Mouse (Mus musculus) hindbrain, postnatal 0 days (tissue): ENCODE measurements around the gene Pnp2. TPM values are rescaled to one million over a fixed set of nuclear protein-coding genes. Genes with fewer than 3 reads are reported as not detected.
"Not testable (repeated sequence)": the region's sequence is repeated elsewhere in the genome, so short reads cannot be mapped to it uniquely, and the experiment has no call there.

Experiments used
- ATAC-seq: fragments of 200-750 bp; cut with Nextera tagmentation; 2 replicates; pipeline ENCODE4 v1.8.0; 2017; ENCODE audit warnings: mild to moderate bottlenecking, moderate TSS enrichment, moderate library complexity
- DNase-seq: peaks from one replicate; pipeline ENCODE4 v3.0.0-alpha.2; 2015; ENCODE audit warnings: low spot score
- H3K27ac ChIP-seq: fragments of 300-500 bp; sonication (generic); 2 replicates; pipeline ENCODE4 v1.5.1; 2014; ENCODE audit warnings: mild to moderate bottlenecking
- H3K27me3 ChIP-seq: fragments of 300-500 bp; sonication (generic); 2 replicates; pipeline ENCODE4 v1.6.1; 2014; ENCODE audit warnings: low read length, mixed read lengths; ENCODE audit not compliant: insufficient read depth
- H3K36me3 ChIP-seq: fragments of 300-500 bp; sonication (generic); 2 replicates; pipeline ENCODE4 v1.6.1; 2014; ENCODE audit warnings: low read length, mixed read lengths; ENCODE audit not compliant: insufficient read depth
- H3K4me1 ChIP-seq: fragments of 300-500 bp; sonication (generic); 2 replicates; pipeline ENCODE4 v1.6.1; 2014; ENCODE audit warnings: antibody characterized with exemption, low read length, mixed read lengths; ENCODE audit not compliant: insufficient read depth
- H3K4me2 ChIP-seq: fragments of 300-500 bp; sonication (generic); 2 replicates; pipeline ENCODE4 v1.6.1; 2014; ENCODE audit warnings: low read depth, mild to moderate bottlenecking, low read length, moderate library complexity, mixed read lengths
- H3K4me3 ChIP-seq: fragments of 300-500 bp; sonication (generic); 2 replicates; pipeline ENCODE4 v1.5.1; 2014; ENCODE audit warnings: low read length
- H3K9ac ChIP-seq: fragments of 300-500 bp; sonication (generic); replicated peaks from 2 replicates; pipeline ENCODE4 v1.6.1; 2014; ENCODE audit warnings: mild to moderate bottlenecking, low read length, moderate library complexity, mixed read lengths
- H3K9me3 ChIP-seq: fragments of 300-500 bp; sonication (generic); 2 replicates; pipeline ENCODE4 v1.6.1; 2016; ENCODE audit warnings: low read length, mixed read lengths
- CTCF ChIP-seq: IDR thresholded peaks from 2 replicates; pipeline ENCODE4 v1.5.1; 2016; ENCODE audit warnings: antibody characterized with exemption, control low read depth, low read depth
- WGBS: fragments of 180-500 bp; shearing (Covaris S2); extraction: QIAGEN DNeasy Blood & Tissue Kit; methylation state at CpG from one replicate; pipeline ENCODE4 v1.1.7; 2014; 5-methylcytosine and 5-hydroxymethylcytosine counted together
- polyA plus RNA-seq: library from polyadenylated mRNA; unstranded; fragments of >200 nt; fragmentation: Nextera tagmentation; extraction: Ambion mirVana; gene quantifications from 2 replicates; pipeline ENCODE4 v1.2.1, GENCODE M21; 2015
- total RNA-seq: library from RNA; depleted of rRNA; stranded (reverse); fragments of >200 nt; gene quantifications from 2 replicates; pipeline ENCODE4 v1.2.3, GENCODE M21; 2014

Pnp2 gene
- total and polyA plus RNA-seq, 2 experiments from 2014 or later: 1.3 TPM; not detected in 1

DNA sequence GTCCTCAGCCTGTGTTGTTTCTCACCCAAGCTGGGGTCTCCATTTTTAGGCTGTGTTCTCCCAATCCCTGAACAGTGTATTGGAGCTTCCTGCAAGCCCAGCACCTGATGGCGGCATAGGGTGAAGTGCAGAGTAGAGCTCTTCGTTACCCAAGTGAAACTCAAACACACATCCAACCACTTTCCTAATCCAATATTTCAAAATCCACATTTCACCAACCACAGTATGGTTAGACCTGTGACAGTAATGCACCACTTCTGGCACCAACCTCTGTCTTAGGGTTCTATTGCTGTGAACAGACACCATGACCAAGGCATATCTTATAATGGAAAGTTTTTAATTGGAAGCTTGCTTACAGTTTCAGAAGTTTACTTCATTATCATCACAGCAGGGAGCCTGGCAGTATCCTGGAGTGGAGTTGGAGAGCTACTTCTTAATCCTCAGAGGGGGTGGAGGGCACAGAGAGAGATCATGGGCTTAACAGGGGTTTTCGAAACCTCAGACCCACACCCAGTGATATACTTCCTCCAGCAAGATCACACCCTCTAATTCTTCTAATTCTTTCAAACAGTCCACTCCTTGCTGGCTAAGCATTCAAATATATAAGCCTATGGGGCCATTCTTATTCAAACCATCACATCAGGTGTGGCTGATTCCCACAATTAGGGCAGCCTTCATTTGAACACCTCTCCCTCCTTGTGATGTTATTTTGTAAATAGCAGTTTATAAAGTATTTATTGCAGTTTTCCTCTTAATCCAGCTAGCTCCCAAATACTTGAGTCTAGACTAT is 17.5 kb upstream of the Pnp2 start:
- DNase-seq: no peak
- 92% methylated on average over 3 of the region's 3 CpGs for WGBS

DNA sequence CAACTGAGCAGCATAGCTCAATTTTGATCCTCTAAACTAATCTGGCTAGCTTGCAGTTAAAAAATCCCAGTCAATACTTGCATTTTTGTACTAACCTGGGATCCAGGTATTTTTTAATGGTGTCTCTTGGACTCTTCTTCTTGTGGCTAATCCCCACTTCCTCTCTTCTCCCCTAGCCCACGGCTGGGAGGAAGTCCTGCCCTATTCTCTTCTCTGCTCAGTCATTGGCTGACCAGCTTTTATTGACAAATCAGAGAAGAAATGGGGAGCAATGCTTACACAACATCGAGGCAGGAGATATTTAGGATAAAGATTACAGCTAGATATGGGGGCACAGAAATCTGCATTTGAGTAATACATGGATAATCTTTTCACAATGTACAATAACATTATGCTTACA is 16.9 kb upstream of the Pnp2 start:
- Histone ChIP-seq H3K9me3 (no peaks in the 10 kb centered on the region), H3K4me1 (no peaks in the 10 kb centered on the region), H3K27me3 (no peaks in the 10 kb centered on the region), H3K9ac (no peak overlapping the region), H3K36me3 (no peaks in the 10 kb centered on the region), H3K4me2 (no peak overlapping the region), H3K4me3 (no peak overlapping the region), H3K27ac (no peak overlapping the region)
- no peak for TF ChIP-seq CTCF
- 46% methylated on average over 2 of the region's 2 CpGs for WGBS
- DNase-seq: no peak
- no peak for ATAC-seq

More for the DNA sequence above, 17.5 kb upstream of the Pnp2 start:
- H3K9ac ChIP-seq: no peak overlapping the region
- no peaks in the 10 kb centered on the region for H3K36me3 ChIP-seq
- no peak overlapping the region for H3K27ac ChIP-seq
- no peak for ATAC-seq
- H3K4me1 ChIP-seq: no peaks in the 10 kb centered on the region
- no peak for TF ChIP-seq CTCF
- H3K4me3 ChIP-seq: no peak overlapping the region
- no peaks in the 10 kb centered on the region for H3K9me3 ChIP-seq
- H3K4me2 ChIP-seq: no peak overlapping the region
- H3K27me3 ChIP-seq: no peaks in the 10 kb centered on the region

DNA sequence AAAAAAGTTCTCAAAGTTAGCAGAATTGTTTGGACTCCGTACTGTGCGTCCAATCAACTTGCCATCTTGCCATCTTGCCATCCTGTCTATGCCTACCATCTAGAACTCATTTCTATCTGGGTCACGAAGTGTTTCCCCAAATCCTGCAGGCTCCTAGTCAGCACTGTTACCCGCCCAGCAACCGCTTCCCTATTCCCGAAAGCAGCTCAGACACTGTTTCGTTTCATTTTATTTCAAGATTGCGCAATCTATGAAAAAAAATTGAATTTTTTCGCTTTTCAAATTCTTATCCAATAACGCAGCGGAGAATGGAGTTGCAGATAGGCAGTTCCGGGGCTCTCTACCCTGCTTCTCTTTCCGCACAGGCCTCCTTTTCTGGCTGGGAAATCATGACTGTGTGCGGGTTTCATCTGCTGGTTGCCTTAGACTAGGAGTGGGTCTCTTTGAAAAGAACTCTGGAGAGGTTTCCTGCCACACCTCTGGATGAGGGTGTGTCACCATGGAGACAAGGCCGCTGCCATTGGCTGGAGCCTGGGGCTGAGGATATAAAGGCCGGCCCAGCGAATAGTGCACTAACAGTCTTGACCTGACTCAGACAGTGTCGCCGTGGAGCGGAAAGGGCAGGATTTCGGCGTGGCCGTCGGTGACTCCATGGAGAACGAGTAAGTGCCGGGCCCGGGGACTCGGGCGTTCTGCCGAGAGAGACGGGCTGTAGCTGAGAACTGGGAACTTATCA is 11.7 kb upstream of the Pnp2 start, which contains the start of gene Gm49342:
TSS of gene Gm49342 (plus strand) at position 586 of the 736 bp plus-strand sequence.
- TF ChIP-seq CTCF: peak; percentile 57
- peak within 1 kb of the TSS; percentile 48 for H3K4me3 ChIP-seq
- H3K27ac ChIP-seq: peak within 1 kb of the TSS; percentile 86
- ATAC-seq (peak; percentile 98), DNase-seq (peak; percentile 92)
- no peaks in the 10 kb centered on the region for H3K4me1 ChIP-seq
- no peaks in the 10 kb centered on the region for H3K36me3 ChIP-seq
- H3K9ac ChIP-seq: peak within 1 kb of the TSS; percentile 47; the same call in 1 of the 2 replicates
- no peaks in the 10 kb centered on the region for H3K27me3 ChIP-seq
- peak within 1 kb of the TSS; percentile 64 for H3K4me2 ChIP-seq
- 16% methylated on average over 31 of the region's 31 CpGs for WGBS
- H3K9me3 ChIP-seq: no peaks in the 10 kb centered on the region

DNA sequence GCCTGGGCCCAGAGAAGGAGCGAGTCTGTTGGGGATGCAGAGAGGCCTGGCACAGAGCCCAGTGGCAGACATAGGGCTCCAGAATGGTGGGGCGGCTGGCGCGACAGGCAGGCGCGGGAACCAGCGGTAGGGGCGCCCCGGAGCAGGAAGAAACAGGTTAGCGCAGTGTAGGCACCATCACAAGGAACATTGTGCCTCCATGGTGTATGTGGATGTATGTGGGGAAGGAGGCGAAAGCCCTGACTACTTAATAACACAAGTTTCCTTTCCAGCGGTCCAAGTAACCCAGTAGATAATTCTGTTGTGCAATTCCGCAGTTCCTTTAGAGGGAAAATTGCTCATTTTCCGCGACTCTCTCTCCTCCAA is 11.1 kb upstream of the Pnp2 start:
- H3K4me3 ChIP-seq: peak overlapping the region; percentile 48
- H3K9ac ChIP-seq: peak overlapping the region; percentile 47; the same call in 1 of the 2 replicates
- not testable (repeated sequence) for H3K27me3 ChIP-seq, DNase-seq, H3K36me3 ChIP-seq, H3K9me3 ChIP-seq, H3K4me1 ChIP-seq
- H3K27ac ChIP-seq: peak overlapping the region; percentile 86
- peak overlapping the region; percentile 64 for H3K4me2 ChIP-seq
- WGBS: under 1% methylated on average over 13 of the region's 15 CpGs
- ATAC-seq: peak; percentile 97
- peak; percentile 55 for TF ChIP-seq CTCF

GRCm38 (mm10) chr14:50945081-50945480 is 10.7 kb upstream of the Pnp2 start:
- WGBS: 5% methylated on average over 6 of the region's 6 CpGs
- not testable (repeated sequence) for ATAC-seq, DNase-seq, H3K36me3 ChIP-seq, H3K27me3 ChIP-seq, H3K4me1 ChIP-seq, H3K9me3 ChIP-seq
- H3K27ac ChIP-seq: peak overlapping the region; percentile 86
- peak overlapping the region; percentile 47; the same call in 1 of the 2 replicates for H3K9ac ChIP-seq
- peak overlapping the region; percentile 48 for H3K4me3 ChIP-seq
- H3K4me2 ChIP-seq: peak overlapping the region; percentile 64

DNA sequence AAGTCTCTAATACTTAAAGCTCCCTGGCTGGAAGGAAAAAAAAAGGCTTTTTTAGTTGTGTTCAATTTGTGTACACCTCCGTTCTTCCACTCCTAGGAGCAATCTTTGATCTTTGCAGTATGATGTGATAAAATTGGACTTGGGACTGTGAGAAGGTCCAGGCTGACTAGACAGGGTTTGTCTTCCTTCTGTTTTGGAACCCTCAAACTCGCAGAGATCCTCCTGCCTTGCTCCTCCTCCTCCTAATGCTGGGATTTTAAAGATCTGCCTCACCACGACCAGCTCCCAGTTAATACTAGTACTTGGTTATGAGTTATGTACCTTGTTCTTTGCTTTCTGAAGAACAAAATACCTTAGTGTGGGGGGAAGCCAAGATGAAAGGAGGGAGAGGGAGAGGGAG is 10.3 kb upstream of the Pnp2 start:
- peak overlapping the region; percentile 64 for H3K4me2 ChIP-seq
- not testable (repeated sequence) for DNase-seq, H3K36me3 ChIP-seq, H3K27me3 ChIP-seq, H3K4me1 ChIP-seq, ATAC-seq, H3K9me3 ChIP-seq
- peak overlapping the region; percentile 47; the same call in 1 of the 2 replicates for H3K9ac ChIP-seq
- H3K27ac ChIP-seq: peak overlapping the region; percentile 86; the same call in 1 of the 2 replicates
- H3K4me3 ChIP-seq: peak overlapping the region; percentile 48
- whole genome bisulfite sequencing: 25% methylated on average over 3 of the region's 3 CpGs
